Mouse (Mus musculus) E14TG2a.4 (cell line): Measurements from ENCODE around the gene Coa4.

Experiments
- CTCF ChIP-seq: conservative IDR thresholded peaks from 2 replicates; pipeline ENCODE4 v1.5.1; 2014; ENCODE audit warnings: low read length
- POU5F1 ChIP-seq: IDR thresholded peaks from 2 replicates; pipeline ENCODE4 v1.6.1; 2014; ENCODE audit warnings: low read length, borderline replicate concordance

- TF ChIP-seq CTCF (no peak), POU5F1 (no peak)
Observed at GRCm38 (mm10) chr7:100496791-100497190, 40.1 kb upstream of the Coa4 start.
